Mouse (Mus musculus): Measurements from ENCODE around the gene Aanat. TPM values are rescaled to one million over a fixed set of nuclear protein-coding genes. Genes with fewer than 3 reads are reported as not detected.
"Not testable (repeated sequence)": the region's sequence is repeated elsewhere in the genome, so short reads cannot be mapped to it uniquely, and the experiment has no call there.

The Aanat gene
- polyA plus RNA-seq, 1 experiment from 2014 or later, result not detected

- H3K36me3 ChIP-seq (ENCODE audit: inconsistent target), result peaks cover 39% of the 10 kb centered on the region
- H3K79me2 ChIP-seq (ENCODE audit: inconsistent target), result peaks cover 93% of the 10 kb centered on the region
- 80% methylated on average over 6 of the region's 9 CpGs for WGBS (ENCODE audit: missing documents)
- H3K4me3 ChIP-seq (ENCODE audit: inconsistent target); H3K27ac ChIP-seq: not testable (repeated sequence)
These were observed 24.9 kb downstream of the Aanat start for GRCm38 (mm10) chr11:116611168-116611567.

GRCm38 (mm10) chr11:116611883-116612282 lies 25.7 kb downstream of the Aanat start:
- Histone ChIP-seq H3K79me2 (ENCODE audit: inconsistent target) (peaks cover 86% of the 10 kb centered on the region), H3K36me3 (ENCODE audit: inconsistent target) (peaks cover 32% of the 10 kb centered on the region), H3K4me3 (ENCODE audit: inconsistent target) (no peak overlapping the region), H3K27ac (no peak overlapping the region)
- 77% methylated on average over 9 of the region's 9 CpGs for WGBS (ENCODE audit: missing documents)

GRCm38 (mm10) chr11:116612554-116612953 lies 26.3 kb downstream of the Aanat start:
- Histone ChIP-seq H3K27ac (no peak overlapping the region), H3K4me3 (ENCODE audit: inconsistent target) (no peak overlapping the region), H3K36me3 (ENCODE audit: inconsistent target) (peaks cover 29% of the 10 kb centered on the region)

GRCm38 (mm10) chr11:116613234-116613633 lies 27.0 kb downstream of the Aanat start:
- Histone ChIP-seq H3K36me3 (ENCODE audit: inconsistent target) (peaks cover 22% of the 10 kb centered on the region), H3K79me2 (ENCODE audit: inconsistent target) (peaks cover 86% of the 10 kb centered on the region), H3K27ac (no peak overlapping the region), H3K4me3 (ENCODE audit: inconsistent target) (no peak overlapping the region)
- whole genome bisulfite sequencing (ENCODE audit: missing documents), result 90% methylated on average over 5 of the region's 6 CpGs

More at GRCm38 (mm10) chr11:116612554-116612953, 26.3 kb downstream of the Aanat start:
- WGBS (ENCODE audit: missing documents), result 100% methylated on average over 1 of the region's 1 CpGs
- peaks cover 86% of the 10 kb centered on the region for H3K79me2 ChIP-seq (ENCODE audit: inconsistent target)

- no peaks in the 10 kb centered on the region for H3K36me3 ChIP-seq (ENCODE audit: inconsistent target)
- peaks cover 86% of the 10 kb centered on the region for H3K79me2 ChIP-seq (ENCODE audit: inconsistent target)
- 0% methylated on average over 15 of the region's 15 CpGs for WGBS (ENCODE audit: missing documents)
- peak overlapping the region; percentile 12; the same call in 1 of the 2 replicates for H3K4me3 ChIP-seq (ENCODE audit: inconsistent target)
- H3K27ac ChIP-seq, result peak overlapping the region; percentile 100
These were observed 29.7 kb downstream of the Aanat start for GRCm38 (mm10) chr11:116615735-116616437.

GRCm38 (mm10) chr11:116616438-116617118 lies 30.3 kb downstream of the Aanat start:
- Histone ChIP-seq H3K36me3 (ENCODE audit: inconsistent target) (no peaks in the 10 kb centered on the region), H3K4me3 (ENCODE audit: inconsistent target) (peak overlapping the region; percentile 12; the same call in 1 of the 2 replicates), H3K79me2 (ENCODE audit: inconsistent target) (peaks cover 86% of the 10 kb centered on the region), H3K27ac (peak overlapping the region; percentile 100)
- 11% methylated on average over 10 of the region's 10 CpGs for WGBS (ENCODE audit: missing documents)

GRCm38 (mm10) chr11:116617641-116618040 lies 31.4 kb downstream of the Aanat start:
- H3K27ac ChIP-seq, result peak overlapping the region; percentile 100
- peak overlapping the region; percentile 11; the same call in 1 of the 2 replicates for H3K4me3 ChIP-seq (ENCODE audit: inconsistent target)
- 5% methylated on average over 7 of the region's 7 CpGs for WGBS (ENCODE audit: missing documents)
- peaks cover 86% of the 10 kb centered on the region for H3K79me2 ChIP-seq (ENCODE audit: inconsistent target)
- no peaks in the 10 kb centered on the region for H3K36me3 ChIP-seq (ENCODE audit: inconsistent target)

- WGBS (ENCODE audit: missing documents), result 79% methylated on average over 7 of the region's 7 CpGs
- Histone ChIP-seq H3K36me3 (ENCODE audit: inconsistent target) (no peaks in the 10 kb centered on the region), H3K27ac (peak overlapping the region; percentile 100), H3K79me2 (ENCODE audit: inconsistent target) (peaks cover 86% of the 10 kb centered on the region), H3K4me3 (ENCODE audit: inconsistent target) (no peak overlapping the region)
These were observed 32.4 kb downstream of the Aanat start for GRCm38 (mm10) chr11:116618666-116619065.

- 82% methylated on average over 6 of the region's 7 CpGs for WGBS (ENCODE audit: missing documents)
- no peaks in the 10 kb centered on the region for H3K36me3 ChIP-seq (ENCODE audit: inconsistent target)
- no peak overlapping the region for H3K4me3 ChIP-seq (ENCODE audit: inconsistent target)
- peak overlapping the region; percentile 100 for H3K27ac ChIP-seq
- H3K79me2 ChIP-seq (ENCODE audit: inconsistent target), result peaks cover 84% of the 10 kb centered on the region
These were observed 32.9 kb downstream of the Aanat start for GRCm38 (mm10) chr11:116619156-116619555.

GRCm38 (mm10) chr11:116619561-116619960 lies 33.3 kb downstream of the Aanat start:
- no peak overlapping the region for H3K4me3 ChIP-seq (ENCODE audit: inconsistent target)
- H3K79me2 ChIP-seq (ENCODE audit: inconsistent target), result peaks cover 80% of the 10 kb centered on the region
- 71% methylated on average over 8 of the region's 8 CpGs for WGBS (ENCODE audit: missing documents)
- no peaks in the 10 kb centered on the region for H3K36me3 ChIP-seq (ENCODE audit: inconsistent target)
- peak overlapping the region; percentile 100; the same call in 1 of the 2 replicates for H3K27ac ChIP-seq

- WGBS (ENCODE audit: missing documents), result 90% methylated on average over 9 of the region's 9 CpGs
- peaks cover 75% of the 10 kb centered on the region for H3K79me2 ChIP-seq (ENCODE audit: inconsistent target)
- H3K36me3 ChIP-seq (ENCODE audit: inconsistent target), result no peaks in the 10 kb centered on the region
- H3K27ac ChIP-seq, result no peak overlapping the region
- H3K4me3 ChIP-seq (ENCODE audit: inconsistent target), result no peak overlapping the region
These were observed 33.8 kb downstream of the Aanat start for GRCm38 (mm10) chr11:116620073-116620472.

- H3K79me2 ChIP-seq (ENCODE audit: inconsistent target), result peaks cover 69% of the 10 kb centered on the region
- H3K4me3 ChIP-seq (ENCODE audit: inconsistent target), result no peak overlapping the region
- peak overlapping the region; percentile 33 for H3K27ac ChIP-seq
- no peaks in the 10 kb centered on the region for H3K36me3 ChIP-seq (ENCODE audit: inconsistent target)
- 93% methylated on average over 10 of the region's 10 CpGs for WGBS (ENCODE audit: missing documents)
These were observed 34.5 kb downstream of the Aanat start for GRCm38 (mm10) chr11:116620559-116621253.

GRCm38 (mm10) chr11:116621258-116621704 lies 35.0 kb downstream of the Aanat start:
- peak overlapping the region; percentile 33 for H3K27ac ChIP-seq
- 59% methylated on average over 6 of the region's 6 CpGs for WGBS (ENCODE audit: missing documents)

GRCm38 (mm10) chr11:116623281-116624124 lies 37.3 kb downstream of the Aanat start:
- peaks cover 54% of the 10 kb centered on the region for H3K79me2 ChIP-seq (ENCODE audit: inconsistent target)
- H3K36me3 ChIP-seq (ENCODE audit: inconsistent target), result no peaks in the 10 kb centered on the region
- H3K27ac ChIP-seq, result peak overlapping the region; percentile 74
- WGBS (ENCODE audit: missing documents), result 2% methylated on average over 40 of the region's 40 CpGs
- H3K4me3 ChIP-seq (ENCODE audit: inconsistent target), result peak overlapping the region; percentile 97

More at GRCm38 (mm10) chr11:116621258-116621704, 35.0 kb downstream of the Aanat start:
- Histone ChIP-seq H3K4me3 (ENCODE audit: inconsistent target) (no peak overlapping the region), H3K79me2 (ENCODE audit: inconsistent target) (peaks cover 69% of the 10 kb centered on the region), H3K36me3 (ENCODE audit: inconsistent target) (no peaks in the 10 kb centered on the region)

Data from macrophage (primary cell).